Mouse (Mus musculus): ENCODE measurements around the gene Olfr1145.

DNA sequence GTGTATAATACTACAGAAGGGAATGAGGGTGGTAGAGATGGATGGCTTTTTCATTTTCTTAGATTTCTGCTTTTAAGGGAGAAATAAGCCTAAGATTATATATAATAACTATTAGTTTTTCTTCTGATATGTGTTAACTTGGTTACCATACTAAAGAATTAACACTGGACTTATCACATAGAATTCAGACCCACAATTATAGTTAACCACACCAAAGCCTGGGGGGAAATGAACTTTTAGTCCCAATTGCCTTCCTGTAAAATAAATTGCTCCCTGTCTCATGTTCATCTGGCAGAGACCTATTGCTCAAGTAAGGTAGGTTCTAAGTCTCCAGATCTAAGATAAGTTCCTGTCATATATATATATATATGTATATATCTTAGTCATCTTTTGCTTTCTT is 9.3 kb upstream of the Olfr1145 start, which contains the start of gene Olfr1143:
- no peak for TF ChIP-seq CTCF (IDR thresholded peaks at IDR 0.05 in 2 of 3, conservative IDR thresholded peaks at IDR 0.05 in 1 of 3; ENCODE audit: control insufficient read depth in 1 of 3, insufficient read depth in 1 of 3, low read depth in 2 of 3, low read length in 3 of 3, poor library complexity in 1 of 3, severe bottlenecking in 1 of 3)
- TF ChIP-seq HCFC1 (IDR thresholded peaks at IDR 0.05; ENCODE audit: low read depth, low read length): no peak
- TF ChIP-seq EP300 (IDR thresholded peaks at IDR 0.05; ENCODE audit: low read depth in 1 of 2, low read length in 2 of 2): no peak
- no peak for TF ChIP-seq SMC3 (IDR thresholded peaks at IDR 0.05; ENCODE audit: low read depth, low read length)
- no peak for TF ChIP-seq ZC3H11A (IDR thresholded peaks at IDR 0.05; ENCODE audit: low read depth, low read length)
- no peak for TF ChIP-seq POLR2A (IDR thresholded peaks at IDR 0.05; ENCODE audit: control insufficient read depth in 1 of 2, insufficient read depth in 1 of 2, low read depth in 1 of 2, low read length in 2 of 2, poor library complexity in 1 of 2)
- TF ChIP-seq CHD1 (IDR thresholded peaks at IDR 0.05; ENCODE audit: low read depth, low read length): no peak
- TF ChIP-seq POLR2AphosphoS5 (IDR thresholded peaks at IDR 0.05; ENCODE audit: borderline replicate concordance, low read depth, low read length): no peak
- TF ChIP-seq ZNF384 (IDR thresholded peaks at IDR 0.05; ENCODE audit: low read depth, low read length): no peak
- TF ChIP-seq ZKSCAN1 (IDR thresholded peaks at IDR 0.05; ENCODE audit: low read depth, low read length): no peak
- TF ChIP-seq TBP (IDR thresholded peaks at IDR 0.05; ENCODE audit: low read depth, low read length): no peak
- no peak for TF ChIP-seq USF1 (IDR thresholded peaks at IDR 0.05; ENCODE audit: low read depth, low read length)
- no peak for TF ChIP-seq USF2 (IDR thresholded peaks at IDR 0.05; ENCODE audit: borderline replicate concordance in 1 of 2, insufficient read depth in 1 of 2, low read depth in 1 of 2, low read length in 2 of 2)
- TF ChIP-seq NELFE (IDR thresholded peaks at IDR 0.05; ENCODE audit: low read depth, low read length): no peak

Data from MEL (cell line).